Mouse (Mus musculus) layer of hippocampus, adult 2 months (tissue): Measurements from ENCODE around the gene Trim12a. TPM values are rescaled to one million over a fixed set of nuclear protein-coding genes. Genes with fewer than 3 reads are reported as not detected.

Experiments
- total RNA-seq, 2 experiments: library from RNA; stranded (reverse); gene quantifications; 2 replicates each; pipeline ENCODE4 v1.2.3; 2021

Gene Trim12a
- total RNA-seq, 2 experiments from 2014 or later = 2.5 to 2.9 TPM

Other genes with a start within 250 kb of the Trim12a start
- not detected for gene Olfr644, start 243.6 kb downstream of the Trim12a start, total RNA-seq
- gene Olfr645, start 230.0 kb downstream of the Trim12a start, total RNA-seq = not detected
- gene Olfr646, start 210.6 kb downstream of the Trim12a start, total RNA-seq = under 1 TPM in 1 of 2 experiments, not detected in 1; 0.18 TPM
- gene Ubqln5, start 185.6 kb downstream of the Trim12a start, total RNA-seq = not detected
- gene Olfr643, start 178.1 kb downstream of the Trim12a start, total RNA-seq = not detected
- not detected for gene Ubqln3, start 172.2 kb downstream of the Trim12a start, total RNA-seq
- gene Ubqlnl, start 164.9 kb downstream of the Trim12a start, total RNA-seq = not detected
- gene Olfm5, start 150.6 kb downstream of the Trim12a start, total RNA-seq = not detected
- gene Olfr648, start 132.1 kb downstream of the Trim12a start, total RNA-seq = under 1 TPM; 0.20 to 0.26 TPM
- not detected for gene Olfr649, start 119.5 kb downstream of the Trim12a start, total RNA-seq
- gene Trim6, start 96.7 kb downstream of the Trim12a start, total RNA-seq = under 1 TPM; 0.25 to 0.28 TPM
- 1 to 10 TPM; 1.1 to 2.0 TPM for gene Trim34a, start 71.0 kb downstream of the Trim12a start, total RNA-seq
- gene Trim5, start 27.4 kb downstream of the Trim12a start, total RNA-seq = under 1 TPM; 0.49 to 0.76 TPM
- gene Trim34b, start 14.0 kb upstream of the Trim12a start, total RNA-seq = not detected
- 1 to 10 TPM; 1.5 to 2.1 TPM for gene Trim12c, start 37.9 kb upstream of the Trim12a start, total RNA-seq
- gene Trim30b, start 54.4 kb upstream of the Trim12a start, total RNA-seq = not detected
- not detected for gene Trim30c, start 85.4 kb upstream of the Trim12a start, total RNA-seq
- 1 to 10 TPM in 1 of 2 experiments, under 1 TPM in 1; 0.64 to 1.1 TPM for gene Trim30a, start 149.7 kb upstream of the Trim12a start, total RNA-seq
- under 1 TPM; 0.33 to 0.34 TPM for gene Trim30d, start 192.4 kb upstream of the Trim12a start, total RNA-seq
- gene Olfr651, start 234.7 kb upstream of the Trim12a start, total RNA-seq = not detected
- gene Olfr652, start 245.4 kb upstream of the Trim12a start, total RNA-seq = not detected